Mouse (Mus musculus): ENCODE data around the gene Dctn2. TPM values are rescaled to one million over a fixed set of nuclear protein-coding genes. Genes with fewer than 3 reads are reported as not detected.

Gene Dctn2
- 294 and 319 TPM in 2 replicates for polyA plus RNA-seq (2015; fragmentation: Nextera tagmentation; extraction: Ambion mirVana)

GRCm38 (mm10) chr10:127266112-127267091 is at the start of gene Dctn2:
Gene Dctn2 (plus strand): TSS chr10:127266368.

GRCm38 (mm10) chr10:127262548-127263398 is 3.4 kb upstream of the Dctn2 start, which contains the start of gene Kif5a:
Gene Kif5a (minus strand): TSS chr10:127263348.

GRCm38 (mm10) chr10:127288800-127289572 is 22.8 kb downstream of the Dctn2 start, which contains the start of gene Mbd6:
Gene Mbd6 (minus strand): TSS chr10:127289018.

GRCm38 (mm10) chr10:127311476-127312355 is 45.5 kb downstream of the Dctn2 start, which contains the start of gene Mars:
Gene Mars (minus strand): TSS chr10:127311786.

GRCm38 (mm10) chr10:127321621-127322020 is 55.5 kb downstream of the Dctn2 start, which contains the start of gene Arhgap9:
Gene Arhgap9 (plus strand): TSS chr10:127321964.

Other genes with a start within 250 kb of the Dctn2 start
- 67.5 and 74.2 TPM in 2 replicates for gene Tsfm, start 235.5 kb upstream of the Dctn2 start, polyA plus RNA-seq (2015; fragmentation: Nextera tagmentation; extraction: Ambion mirVana)
- 25.1 and 25.4 TPM in 2 replicates for gene Mettl1, start 225.0 kb upstream of the Dctn2 start, polyA plus RNA-seq (2015; fragmentation: Nextera tagmentation; extraction: Ambion mirVana)
- gene Eef1akmt3, start 224.9 kb upstream of the Dctn2 start, polyA plus RNA-seq (2015; fragmentation: Nextera tagmentation; extraction: Ambion mirVana) = 0.21 and 0.43 TPM in 2 replicates
- 0.22 TPM in 1 of 2 replicates, not detected in the other for gene Cyp27b1, start 218.1 kb upstream of the Dctn2 start, polyA plus RNA-seq (2015; fragmentation: Nextera tagmentation; extraction: Ambion mirVana)
- 10.5 and 10.6 TPM in 2 replicates for gene March9, start 206.2 kb upstream of the Dctn2 start, polyA plus RNA-seq (2015; fragmentation: Nextera tagmentation; extraction: Ambion mirVana)
- 374 and 389 TPM in 2 replicates for gene Cdk4, start 202.8 kb upstream of the Dctn2 start, polyA plus RNA-seq (2015; fragmentation: Nextera tagmentation; extraction: Ambion mirVana)
- gene Tspan31, start 196.1 kb upstream of the Dctn2 start, polyA plus RNA-seq (2015; fragmentation: Nextera tagmentation; extraction: Ambion mirVana) = 114 TPM in 2 replicates
- gene Agap2, start 191.1 kb upstream of the Dctn2 start, polyA plus RNA-seq (2015; fragmentation: Nextera tagmentation; extraction: Ambion mirVana) = 5.2 and 6.2 TPM in 2 replicates
- gene Os9, start 145.2 kb upstream of the Dctn2 start, polyA plus RNA-seq (2015; fragmentation: Nextera tagmentation; extraction: Ambion mirVana) = 115 and 116 TPM in 2 replicates
- 66.8 and 76.6 TPM in 2 replicates for gene B4galnt1, start 101.1 kb upstream of the Dctn2 start, polyA plus RNA-seq (2015; fragmentation: Nextera tagmentation; extraction: Ambion mirVana)
- 0.72 and 1.1 TPM in 2 replicates for gene Slc26a10, start 85.7 kb upstream of the Dctn2 start, polyA plus RNA-seq (2015; fragmentation: Nextera tagmentation; extraction: Ambion mirVana)
- 25.7 and 26.8 TPM in 2 replicates for gene Arhgef25, start 76.3 kb upstream of the Dctn2 start, polyA plus RNA-seq (2015; fragmentation: Nextera tagmentation; extraction: Ambion mirVana)
- 168 and 199 TPM in 2 replicates for gene Dtx3, start 70.6 kb upstream of the Dctn2 start, polyA plus RNA-seq (2015; fragmentation: Nextera tagmentation; extraction: Ambion mirVana)
- 17.1 and 19.0 TPM in 2 replicates for gene Pip4k2c, start 54.8 kb upstream of the Dctn2 start, polyA plus RNA-seq (2015; fragmentation: Nextera tagmentation; extraction: Ambion mirVana)
- gene Kif5a, start 3.0 kb upstream of the Dctn2 start, polyA plus RNA-seq (2015; fragmentation: Nextera tagmentation; extraction: Ambion mirVana) = 102 and 109 TPM in 2 replicates
- gene Mbd6, start 22.6 kb downstream of the Dctn2 start, polyA plus RNA-seq (2015; fragmentation: Nextera tagmentation; extraction: Ambion mirVana) = 9.4 and 12.3 TPM in 2 replicates
- gene Mars, start 45.4 kb downstream of the Dctn2 start, polyA plus RNA-seq (2015; fragmentation: Nextera tagmentation; extraction: Ambion mirVana) = 85.2 and 93.5 TPM in 2 replicates
- 1.5 and 1.7 TPM in 2 replicates for gene Arhgap9, start 55.6 kb downstream of the Dctn2 start, polyA plus RNA-seq (2015; fragmentation: Nextera tagmentation; extraction: Ambion mirVana)
- 1.3 and 1.8 TPM in 2 replicates for gene Gli1, start 75.6 kb downstream of the Dctn2 start, polyA plus RNA-seq (2015; fragmentation: Nextera tagmentation; extraction: Ambion mirVana)
- gene Inhbe, start 88.0 kb downstream of the Dctn2 start, polyA plus RNA-seq (2015; fragmentation: Nextera tagmentation; extraction: Ambion mirVana) = 0.04 and 0.05 TPM in 2 replicates
- not detected in 2 replicates for gene Inhbc, start 104.1 kb downstream of the Dctn2 start, polyA plus RNA-seq (2015; fragmentation: Nextera tagmentation; extraction: Ambion mirVana)
- 40.8 and 50.2 TPM in 2 replicates for gene R3hdm2, start 114.0 kb downstream of the Dctn2 start, polyA plus RNA-seq (2015; fragmentation: Nextera tagmentation; extraction: Ambion mirVana)
- gene Stac3, start 235.3 kb downstream of the Dctn2 start, polyA plus RNA-seq (2015; fragmentation: Nextera tagmentation; extraction: Ambion mirVana) = 0.76 and 1.5 TPM in 2 replicates
- gene Ndufa4l2, start 248.6 kb downstream of the Dctn2 start, polyA plus RNA-seq (2015; fragmentation: Nextera tagmentation; extraction: Ambion mirVana) = 13.7 and 15.6 TPM in 2 replicates

Measured in neural tube, postnatal 0 days (tissue).